Mouse (Mus musculus) heart, adult 18-20 months (tissue): ENCODE data around the gene Wdr19. TPM values are rescaled to one million over a fixed set of nuclear protein-coding genes. Genes with fewer than 3 reads are reported as not detected.
"Not testable (repeated sequence)": the region's sequence is repeated elsewhere in the genome, so short reads cannot be mapped to it uniquely, and the experiment has no call there.

Experiments used
- DNase-seq, 2 experiments: peaks; one replicate each; pipeline ENCODE4 v3.0.0; 2021 to 2022; ENCODE audit warnings: mixed read lengths in 1 of 2
- total RNA-seq, 2 experiments: library from RNA; stranded (reverse); gene quantifications; 2 replicates each; pipeline ENCODE4 v1.2.3; 2021

Wdr19 gene
- total RNA-seq, 2 experiments from 2014 or later, result 0.89 to 1.2 TPM

DNA sequence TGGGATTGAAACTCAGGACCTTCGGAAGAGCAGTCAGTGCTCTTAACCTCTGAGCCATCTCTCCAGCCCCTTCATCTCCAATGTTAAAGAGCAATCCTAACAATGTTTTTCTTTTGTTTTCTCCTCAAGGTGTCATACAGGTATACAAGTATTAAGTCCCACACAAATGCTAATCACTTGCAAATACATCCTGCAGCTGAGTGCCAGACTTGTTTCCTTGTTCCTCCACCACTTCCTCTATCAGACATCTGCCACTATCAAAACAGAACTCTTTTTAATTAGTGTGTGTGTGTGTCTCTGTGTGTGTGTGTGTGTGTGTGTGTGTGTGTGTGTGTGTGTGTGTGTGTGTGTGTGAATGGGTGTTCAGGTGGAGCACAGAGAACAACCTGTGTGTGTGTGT is 100.1 kb downstream of the Wdr19 start:
- DNase-seq, result not testable (repeated sequence)

DNA sequence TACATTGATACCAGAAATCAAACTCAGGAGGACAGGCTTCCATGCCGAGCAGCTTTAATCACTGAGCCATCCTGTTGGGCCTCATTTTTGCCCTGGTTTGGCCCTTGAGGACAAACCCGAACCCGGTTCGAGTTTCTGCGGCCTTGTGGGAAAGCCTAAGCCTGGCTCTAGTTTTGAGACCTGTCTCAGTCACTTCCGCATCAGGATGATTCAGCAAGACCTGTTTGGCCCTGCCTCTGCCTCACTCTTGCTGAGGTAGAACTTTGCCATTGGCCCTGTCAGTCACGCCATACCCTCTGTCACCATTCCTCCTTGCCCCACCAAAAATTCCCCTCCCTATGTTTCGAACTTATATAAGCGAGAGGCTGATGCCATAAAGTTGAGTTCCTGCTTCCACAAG is 100.6 kb downstream of the Wdr19 start:
- DNase-seq, result no peak

- no peak for DNase-seq
Measured at GRCm38 (mm10) chr5:65305516-65305915, 106.0 kb downstream of the Wdr19 start.

DNA sequence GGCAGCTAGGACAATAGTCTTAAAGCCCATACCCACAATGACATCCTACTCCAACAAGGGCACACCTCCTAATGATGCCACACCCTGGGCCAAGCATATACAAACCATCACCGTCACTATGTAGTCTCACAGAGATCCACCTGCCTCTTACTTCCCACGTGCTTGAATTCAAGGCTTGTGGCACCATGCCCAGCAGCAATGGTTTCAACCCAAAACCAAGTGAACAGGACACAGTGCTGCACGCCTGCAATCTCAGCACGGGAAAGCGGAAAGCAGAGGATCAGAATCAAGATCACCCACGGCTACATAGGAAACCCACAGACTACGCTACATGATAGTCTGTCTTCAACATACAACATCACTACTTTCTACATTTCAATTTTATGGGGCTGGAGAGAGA is 108.7 kb downstream of the Wdr19 start:
- DNase-seq, result no peak

- DNase-seq, result no peak
Measured at GRCm38 (mm10) chr5:65308866-65309265, 109.4 kb downstream of the Wdr19 start.

Other genes starting within 250 kb of the Wdr19 start
- under 1 TPM; 0.51 to 0.60 TPM for gene Tlr6, start 239.6 kb upstream of the Wdr19 start, total RNA-seq
- gene Fam114a1, start 229.6 kb upstream of the Wdr19 start, total RNA-seq, result 10 to 100 TPM; 12.3 to 15.6 TPM
- under 1 TPM in 1 of 2 experiments, not detected in 1; 0.69 TPM for gene Tmem156, start 107.6 kb upstream of the Wdr19 start, total RNA-seq
- 10 to 100 TPM; 12.0 to 13.8 TPM for gene Klhl5, start 92.2 kb upstream of the Wdr19 start, total RNA-seq
- 10 to 100 TPM; 31.7 to 38.4 TPM for gene Rfc1, start 136.0 kb downstream of the Wdr19 start, total RNA-seq
- gene Klb, start 148.6 kb downstream of the Wdr19 start, total RNA-seq, result 1 to 10 TPM in 1 of 2 experiments, under 1 TPM in 1; 0.22 to 1.7 TPM
- 1,000 to 10,000 TPM in 1 of 2 experiments, 100 to 1,000 TPM in 1; 684 to 1,088 TPM for gene Rpl9, start 191.7 kb downstream of the Wdr19 start, total RNA-seq
- gene Lias, start 191.8 kb downstream of the Wdr19 start, total RNA-seq, result 10 to 100 TPM; 54.8 to 76.9 TPM
- gene Ugdh, start 236.3 kb downstream of the Wdr19 start, total RNA-seq, result 10 to 100 TPM; 14.2 to 22.1 TPM